Mouse (Mus musculus): Measurements from ENCODE around the gene Mrpl1. TPM values are rescaled to one million over a fixed set of nuclear protein-coding genes. Genes with fewer than 3 reads are reported as not detected.

Gene Mrpl1
- polyA plus RNA-seq, 1 experiment, result 10.6 TPM

GRCm38 (mm10) chr5:96306271-96306670, 97.0 kb downstream of the Mrpl1 start:
- DNase-seq (ENCODE audit: extremely low spot score in 1 of 2, low spot score in 1 of 2), result no peak

- DNase-seq (ENCODE audit: extremely low spot score in 1 of 2, low spot score in 1 of 2), result no peak
These were observed 97.5 kb downstream of the Mrpl1 start for GRCm38 (mm10) chr5:96306826-96307225.

- DNase-seq (ENCODE audit: extremely low spot score in 1 of 2, low spot score in 1 of 2), result no peak
These were observed 98.8 kb downstream of the Mrpl1 start for GRCm38 (mm10) chr5:96308086-96308485.

- no peak for DNase-seq (ENCODE audit: extremely low spot score in 1 of 2, low spot score in 1 of 2)
These were observed 99.4 kb downstream of the Mrpl1 start for GRCm38 (mm10) chr5:96308645-96309044.

GRCm38 (mm10) chr5:96309566-96309965, 100.3 kb downstream of the Mrpl1 start:
- no peak for DNase-seq (ENCODE audit: extremely low spot score in 1 of 2, low spot score in 1 of 2)

GRCm38 (mm10) chr5:96311677-96312076, 102.4 kb downstream of the Mrpl1 start:
- no peak for DNase-seq (ENCODE audit: extremely low spot score in 1 of 2, low spot score in 1 of 2)

Other genes starting within 250 kb of the Mrpl1 start
- gene Cnot6l, start 45.3 kb upstream of the Mrpl1 start, polyA plus RNA-seq (2012; rRNA removed), result 17.7 and 18.0 TPM in 2 replicates
- 7.6 and 9.0 TPM in 2 replicates for gene Fras1, start 164.5 kb downstream of the Mrpl1 start, polyA plus RNA-seq (2012; rRNA removed)

All from frontal cortex, adult 2 months (tissue).